Mouse (Mus musculus) monocyte, adult 59 days (primary cell): ENCODE results near the gene Osgep. TPM values are rescaled to one million over a fixed set of nuclear protein-coding genes. Genes with fewer than 3 reads are reported as not detected.

Experiments used
- total RNA-seq, 2 experiments: library from RNA; stranded (reverse); gene quantifications; one replicate each; pipeline ENCODE4 v1.2.4; 2023

Gene Osgep
- total RNA-seq: 10 to 100 TPM; 43.9 to 48.1 TPM

DNA sequence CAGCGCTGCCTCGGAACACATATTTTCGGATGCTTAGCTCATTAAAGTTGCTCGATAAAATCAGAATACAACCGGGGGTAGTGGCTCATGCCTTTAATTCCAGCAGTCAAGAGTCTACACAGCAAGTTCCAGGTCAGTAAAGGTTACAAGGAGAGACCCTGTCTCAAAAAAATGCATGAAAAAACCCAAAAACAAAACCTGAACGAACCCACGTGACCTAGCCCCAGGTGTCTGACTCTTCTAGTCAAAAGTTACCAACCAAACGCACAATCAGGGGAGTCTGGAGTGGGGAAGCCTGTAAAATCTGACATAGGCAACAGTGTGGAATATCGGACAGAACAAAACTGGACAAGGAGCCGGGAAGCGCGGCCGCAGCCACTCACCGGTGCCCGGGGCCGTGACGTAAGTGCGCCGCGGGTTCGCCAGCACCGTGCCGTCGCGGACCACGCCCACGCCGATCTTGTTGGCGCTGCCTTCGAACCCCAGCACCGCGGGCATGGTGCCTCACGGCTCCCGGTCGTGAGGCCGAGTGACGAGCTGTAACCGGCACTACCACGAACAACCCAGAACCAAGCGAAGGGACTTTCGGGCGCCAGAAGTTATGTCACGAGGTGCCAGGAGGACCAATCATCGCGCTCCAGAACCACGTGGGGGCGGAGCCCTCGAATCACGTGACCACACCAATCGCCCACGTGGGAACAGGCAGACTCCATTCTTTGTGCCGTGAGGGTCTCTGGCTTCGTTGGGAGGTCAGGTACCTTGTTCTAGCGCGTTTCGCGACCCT lies at the start of gene Osgep, which contains the start of gene Apex1:
Gene Osgep, minus strand, starts transcription at position 613 of the 784 bp plus-strand sequence.
Gene Apex1, plus strand, starts transcription at position 688 of the 784 bp plus-strand sequence.

DNA sequence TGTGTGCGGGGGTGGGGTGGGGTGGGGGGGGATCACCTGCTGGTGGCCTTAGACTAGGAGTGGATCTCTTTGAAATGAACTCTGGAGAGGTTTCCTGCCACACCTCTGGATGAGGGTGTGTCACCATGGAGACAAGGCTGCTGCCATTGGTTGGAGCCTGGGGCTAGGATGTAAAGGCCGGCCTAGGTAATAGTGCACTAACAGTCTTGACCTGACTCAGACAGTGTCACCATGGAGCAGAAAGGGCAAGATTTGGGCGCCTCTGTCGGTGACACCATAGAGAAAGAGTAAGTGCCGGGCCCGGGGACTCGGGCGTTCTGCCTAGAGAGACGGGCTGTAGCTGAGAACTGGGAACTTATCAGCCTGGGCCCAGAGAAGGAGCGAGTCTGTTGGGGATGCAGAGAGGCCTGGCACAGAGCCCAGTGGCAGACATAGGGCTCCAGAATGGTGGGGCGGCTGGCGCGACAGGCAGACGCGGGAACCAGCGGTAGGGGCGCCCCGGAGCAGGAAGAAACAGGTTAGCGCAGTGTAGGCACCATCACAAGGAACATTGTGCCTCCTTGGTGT lies 31.3 kb upstream of the Osgep start, which contains the start of gene Pnp2:
Gene Pnp2, plus strand, starts transcription at position 51 of the 567 bp plus-strand sequence.

DNA sequence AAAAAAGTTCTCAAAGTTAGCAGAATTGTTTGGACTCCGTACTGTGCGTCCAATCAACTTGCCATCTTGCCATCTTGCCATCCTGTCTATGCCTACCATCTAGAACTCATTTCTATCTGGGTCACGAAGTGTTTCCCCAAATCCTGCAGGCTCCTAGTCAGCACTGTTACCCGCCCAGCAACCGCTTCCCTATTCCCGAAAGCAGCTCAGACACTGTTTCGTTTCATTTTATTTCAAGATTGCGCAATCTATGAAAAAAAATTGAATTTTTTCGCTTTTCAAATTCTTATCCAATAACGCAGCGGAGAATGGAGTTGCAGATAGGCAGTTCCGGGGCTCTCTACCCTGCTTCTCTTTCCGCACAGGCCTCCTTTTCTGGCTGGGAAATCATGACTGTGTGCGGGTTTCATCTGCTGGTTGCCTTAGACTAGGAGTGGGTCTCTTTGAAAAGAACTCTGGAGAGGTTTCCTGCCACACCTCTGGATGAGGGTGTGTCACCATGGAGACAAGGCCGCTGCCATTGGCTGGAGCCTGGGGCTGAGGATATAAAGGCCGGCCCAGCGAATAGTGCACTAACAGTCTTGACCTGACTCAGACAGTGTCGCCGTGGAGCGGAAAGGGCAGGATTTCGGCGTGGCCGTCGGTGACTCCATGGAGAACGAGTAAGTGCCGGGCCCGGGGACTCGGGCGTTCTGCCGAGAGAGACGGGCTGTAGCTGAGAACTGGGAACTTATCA lies 19.4 kb upstream of the Osgep start, which contains the start of gene Gm49342:
Gene Gm49342, plus strand, starts transcription at position 586 of the 736 bp plus-strand sequence.

DNA sequence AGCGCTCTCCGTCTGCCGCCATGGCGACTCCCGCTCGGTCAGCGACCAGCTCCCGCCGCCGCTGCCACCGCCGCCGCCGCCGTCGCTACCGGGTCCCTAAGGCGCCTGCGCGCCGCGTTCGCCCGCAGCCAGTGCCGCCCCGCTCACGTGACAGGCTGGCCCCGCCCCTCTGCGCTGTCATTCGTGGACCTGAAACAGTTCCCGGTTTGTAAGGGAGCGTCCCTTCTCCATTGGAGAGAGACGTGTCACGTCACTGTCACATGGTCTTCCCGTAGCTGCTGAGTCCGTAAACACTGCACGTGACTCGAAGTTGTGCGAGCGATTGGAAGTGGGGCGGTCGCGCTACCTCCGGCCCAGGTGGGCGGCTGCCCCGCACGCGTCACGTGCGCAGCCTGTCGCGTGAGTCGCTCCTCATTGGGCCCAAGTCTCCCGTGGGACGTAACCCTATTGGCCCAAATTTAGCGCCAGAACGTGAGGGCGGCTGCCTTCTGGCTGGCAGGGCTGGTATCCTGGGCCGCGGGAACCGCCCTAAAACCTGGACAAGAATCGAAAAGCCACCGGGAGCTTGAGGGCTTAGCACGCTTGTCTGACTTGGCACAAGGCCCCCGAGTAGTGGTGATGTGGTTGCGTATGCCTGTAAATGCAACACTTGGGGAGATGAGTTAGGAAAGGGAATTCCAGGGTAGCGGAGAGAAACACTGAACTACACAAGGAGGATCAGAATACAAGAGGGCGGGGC lies 6.2 kb upstream of the Osgep start, which contains the start of the genes Pip4p1 and Pnp:
Gene Pip4p1, minus strand, starts transcription at position 103 of the 739 bp plus-strand sequence.
Gene Pnp, plus strand, starts transcription at position 329 of the 739 bp plus-strand sequence.

DNA sequence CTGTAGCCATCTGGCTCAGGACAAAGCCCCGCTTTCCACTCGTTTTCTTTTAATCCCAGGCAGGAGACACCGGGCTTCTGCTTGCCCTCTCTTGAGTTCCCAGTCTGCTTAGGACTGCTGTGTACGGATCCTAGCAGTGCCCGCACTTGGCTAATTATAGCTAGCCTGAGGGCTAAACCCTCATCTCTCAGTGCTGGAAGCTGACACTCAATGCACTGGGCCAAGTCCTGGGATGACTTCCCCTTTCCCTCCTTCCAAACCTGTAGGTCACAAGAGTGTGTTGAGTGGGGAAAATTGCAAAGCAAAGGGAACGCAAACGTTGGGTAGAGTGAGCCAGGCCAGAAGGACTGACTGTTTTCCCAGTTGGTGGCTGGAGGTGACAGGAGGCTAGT lies 27.3 kb downstream of the Osgep start, which contains the start of gene Klhl33:
Gene Klhl33, minus strand, starts transcription at position 134 of the 392 bp plus-strand sequence.

DNA sequence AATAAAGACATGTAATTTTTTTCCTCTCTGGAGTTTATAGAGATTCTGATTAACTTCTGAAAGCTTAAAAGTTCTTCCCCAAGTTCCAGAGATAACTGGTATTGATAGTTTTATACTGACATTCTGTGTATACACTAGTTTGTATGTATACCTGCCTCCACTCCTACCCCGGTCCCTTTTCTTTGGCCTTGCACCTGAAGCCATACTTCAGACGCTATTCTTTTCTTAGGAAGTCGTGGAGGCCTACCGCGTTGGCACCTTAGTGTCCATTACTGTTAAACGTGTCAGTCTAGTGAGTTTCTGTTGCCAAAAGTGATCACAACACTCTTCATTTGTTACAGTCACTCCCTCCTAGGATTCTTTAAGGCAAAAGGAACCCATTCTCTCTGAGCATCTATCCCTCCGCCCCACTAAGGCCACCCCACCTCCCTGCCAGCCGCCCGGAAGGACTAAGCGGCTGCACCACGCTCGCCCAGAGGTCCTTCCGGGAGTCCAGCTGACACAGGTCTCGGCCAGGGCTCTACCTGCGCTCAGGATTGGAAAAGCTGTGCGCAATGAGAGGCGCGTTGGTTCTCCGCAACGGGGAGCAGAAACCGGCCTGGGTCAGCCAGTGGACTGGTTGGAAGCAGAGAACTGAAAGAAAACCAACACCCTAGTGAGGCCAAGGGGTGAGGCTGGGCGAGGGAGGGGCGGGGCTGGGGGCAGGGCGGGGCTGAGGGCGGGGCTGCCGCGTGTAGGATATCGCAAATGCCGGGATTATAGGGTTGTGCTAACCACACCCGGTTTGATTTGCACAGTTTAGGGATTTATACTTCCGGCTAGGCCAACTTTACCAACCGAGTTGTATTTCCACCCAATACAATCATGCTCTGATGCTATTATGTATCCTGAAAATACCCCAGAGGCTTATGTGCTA lies 54.5 kb downstream of the Osgep start, which contains the start of gene Tep1:
Gene Tep1, minus strand, starts transcription at position 672 of the 916 bp plus-strand sequence.

Other genes starting within 250 kb of the Osgep start
- not detected for gene Olfr747, start 231.7 kb downstream of the Osgep start, total RNA-seq
- not detected for gene Olfr748, start 217.5 kb downstream of the Osgep start, total RNA-seq
- not detected for gene Olfr749, start 179.8 kb downstream of the Osgep start, total RNA-seq
- 10 to 100 TPM; 49.2 to 50.8 TPM for gene Ttc5, start 139.4 kb downstream of the Osgep start, total RNA-seq
- gene Ccnb1ip1, start 117.2 kb downstream of the Osgep start, total RNA-seq: not detected
- gene Parp2, start 117.1 kb downstream of the Osgep start, total RNA-seq: 10 to 100 TPM; 49.7 to 63.6 TPM
- 100 to 1,000 TPM; 191 to 197 TPM for gene Tep1, start 54.3 kb downstream of the Osgep start, total RNA-seq
- under 1 TPM; 0.79 to 0.94 TPM for gene Klhl33, start 27.4 kb downstream of the Osgep start, total RNA-seq
- 10 to 100 TPM; 26.9 to 33.2 TPM for gene Apex1, start 75 bp upstream of the Osgep start, total RNA-seq
- 100 to 1,000 TPM; 146 TPM for gene Pip4p1, start 6.0 kb upstream of the Osgep start, total RNA-seq
- gene Pnp, start 6.2 kb upstream of the Osgep start, total RNA-seq: 10 to 100 TPM; 71.3 to 77.4 TPM
- 10 to 100 TPM; 60.0 to 85.2 TPM for gene Gm49342, start 19.6 kb upstream of the Osgep start, total RNA-seq
- gene Pnp2, start 31.1 kb upstream of the Osgep start, total RNA-seq: 1 to 10 TPM; 3.4 to 4.7 TPM
- gene Rnase10, start 82.9 kb upstream of the Osgep start, total RNA-seq: not detected
- not detected for gene Rnase9, start 117.0 kb upstream of the Osgep start, total RNA-seq
- gene Rnase11, start 125.3 kb upstream of the Osgep start, total RNA-seq: not detected
- 1 to 10 TPM; 1.8 to 3.1 TPM for gene Rnase12, start 132.8 kb upstream of the Osgep start, total RNA-seq
- not detected for gene Olfr750, start 149.5 kb upstream of the Osgep start, total RNA-seq
- 10 to 100 TPM; 19.2 to 20.8 TPM for gene Rnase4, start 166.2 kb upstream of the Osgep start, total RNA-seq
- gene Ang, start 166.3 kb upstream of the Osgep start, total RNA-seq: 1 to 10 TPM; 8.5 to 9.2 TPM
- gene Eddm3b, start 189.5 kb upstream of the Osgep start, total RNA-seq: not detected
- 100 to 1,000 TPM; 121 to 138 TPM for gene Rnase6, start 199.0 kb upstream of the Osgep start, total RNA-seq
- gene Rnase1, start 221.9 kb upstream of the Osgep start, total RNA-seq: under 1 TPM; 0.50 to 0.73 TPM
- 1 to 10 TPM; 1.2 to 1.4 TPM for gene Rnase2b, start 237.4 kb upstream of the Osgep start, total RNA-seq